ENCODE assay signal across 13 mouse cellular contexts in the genomic region with DNA sequence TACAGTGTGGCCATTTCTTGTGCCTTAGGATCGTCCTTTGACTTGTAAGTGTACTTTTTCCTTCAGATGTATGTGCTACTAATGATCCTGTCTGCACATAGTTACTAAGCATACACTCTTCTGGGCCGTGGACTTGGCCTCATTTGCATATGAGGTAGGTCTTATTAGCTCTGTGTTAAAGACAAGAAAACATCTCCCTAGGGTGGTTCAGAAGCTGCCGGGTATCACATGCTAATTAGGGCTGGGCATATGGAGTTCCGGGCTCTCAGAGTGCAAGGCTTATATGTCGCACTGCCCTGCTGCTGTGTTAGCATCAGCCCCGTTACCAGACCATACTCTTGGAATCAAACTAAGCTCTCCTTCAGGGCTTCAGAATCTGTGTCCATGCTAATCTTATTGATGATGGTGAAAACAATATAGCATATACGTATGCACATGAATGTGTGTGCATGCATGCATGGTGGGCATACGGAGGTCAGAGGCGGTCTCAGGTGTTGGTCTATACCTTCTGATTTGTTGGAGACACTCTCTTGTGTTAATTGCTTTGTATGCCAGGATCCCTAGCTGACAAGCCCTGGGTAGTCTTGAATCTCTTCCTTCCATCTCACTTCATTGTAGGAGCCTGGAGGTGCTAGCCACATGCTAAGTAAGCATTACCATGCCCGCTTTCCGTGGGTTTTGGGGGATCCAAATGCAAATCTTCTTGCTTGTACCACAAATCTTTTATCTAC. TPM values are rescaled to one million over a fixed set of nuclear protein-coding genes. Genes with fewer than 3 reads are reported as not detected.
A peak's percentile ranks its signal among the peaks of the same experiment; 100 is the strongest.
DNase-seq lines count a peak whose midpoint lies in the region; ATAC-seq and TF ChIP-seq lines count a peak whose summit lies in the region.
"Had no signal": no experiment of that assay in that cellular context is flagged by ENCODE, and none has a peak within 500 bp of the region (broad histone marks: within the 10 kb centered on the region; RNA-seq: fewer than 3 reads in every experiment).

No protein-coding gene starts in this region.

- H3K27me3 ChIP-seq in forebrain, embryonic 12.5 days = no peaks in the 10 kb centered on the region
- H3K27me3 ChIP-seq in hindbrain, embryonic 14.5 days (ENCODE audit: control insufficient read depth, insufficient read depth, low read length) = no peaks in the 10 kb centered on the region
- no peaks in the 10 kb centered on the region for H3K27me3 ChIP-seq in midbrain, embryonic 15.5 days (replicated peaks)

- TF ChIP-seq CTCF in layer of hippocampus, adult 2 months (conservative IDR thresholded peaks at IDR 0.05) = no peak

- peaks cover 43% of the 10 kb centered on the region for H3K4me1 ChIP-seq in forebrain, embryonic 12.5 days
- H3K4me1 ChIP-seq in hindbrain, embryonic 14.5 days (replicated peaks; ENCODE audit: control insufficient read depth, insufficient read depth, low read length) = peaks cover 19% of the 10 kb centered on the region
- peaks cover 23% of the 10 kb centered on the region for H3K4me1 ChIP-seq in midbrain, embryonic 15.5 days

- H3K4me3 ChIP-seq in layer of hippocampus, adult 2 months = no peak overlapping the region
- no peak overlapping the region for H3K4me3 ChIP-seq in forebrain, embryonic 12.5 days (replicated peaks)
- H3K4me3 ChIP-seq in hindbrain, embryonic 14.5 days (replicated peaks; ENCODE audit: low read length) = no peak overlapping the region
- H3K4me3 ChIP-seq in midbrain, embryonic 15.5 days = no peak overlapping the region
- H3K4me3 ChIP-seq: heart, embryonic 10.5 days had no signal

- peaks cover 4% of the 10 kb centered on the region; the same call in 1 of the 2 replicates for H3K36me3 ChIP-seq in forebrain, embryonic 12.5 days (replicated peaks)
- no peaks in the 10 kb centered on the region for H3K36me3 ChIP-seq in hindbrain, embryonic 14.5 days (replicated peaks; ENCODE audit: control insufficient read depth, insufficient read depth)
- H3K36me3 ChIP-seq in midbrain, embryonic 15.5 days (replicated peaks) = no peaks in the 10 kb centered on the region

- H3K9me3 ChIP-seq in forebrain, embryonic 12.5 days = no peaks in the 10 kb centered on the region
- no peaks in the 10 kb centered on the region for H3K9me3 ChIP-seq in hindbrain, embryonic 14.5 days (ENCODE audit: control insufficient read depth, low read length)
- no peaks in the 10 kb centered on the region for H3K9me3 ChIP-seq in midbrain, embryonic 15.5 days
- H3K9me3 ChIP-seq: heart, embryonic 10.5 days had no signal

- ATAC-seq in forebrain, embryonic 12.5 days (ENCODE audit: low FRiP score) = peak; percentile 81; the same call in 1 of the 2 replicates
- ATAC-seq in hindbrain, embryonic 14.5 days (ENCODE audit: low FRiP score) = peak; percentile 43; the same call in 1 of the 2 replicates
- ATAC-seq in midbrain, embryonic 15.5 days (replicated peaks) = peak; percentile 58
- ATAC-seq in megakaryocyte, adult 5-6 weeks (ENCODE audit: poor library complexity, severe bottlenecking) = no peak

- peak overlapping the region; percentile 49; the same call in 1 of the 2 replicates for H3K27ac ChIP-seq in layer of hippocampus, adult 2 months
- H3K27ac ChIP-seq in forebrain, embryonic 12.5 days = peak overlapping the region; percentile 63
- H3K27ac ChIP-seq in hindbrain, embryonic 14.5 days = peak overlapping the region; percentile 16; the same call in 1 of the 2 replicates
- H3K27ac ChIP-seq in midbrain, embryonic 15.5 days = peak overlapping the region; percentile 24; the same call in 1 of the 2 replicates
- H3K27ac ChIP-seq: heart, embryonic 10.5 days had no signal

- no peak overlapping the region for H3K4me2 ChIP-seq in forebrain, embryonic 12.5 days
- no peak overlapping the region for H3K4me2 ChIP-seq in hindbrain, embryonic 14.5 days (replicated peaks)
- no peak overlapping the region for H3K4me2 ChIP-seq in midbrain, embryonic 15.5 days

- no peak for DNase-seq in layer of hippocampus, adult 2 months (ENCODE audit: low spot score in 2 of 2)
- no peak for DNase-seq in layer of hippocampus, adult 8-10 months (ENCODE audit: low spot score in 2 of 2)
- no peak for DNase-seq in hindbrain, embryonic 14.5 days (ENCODE audit: low spot score)
- DNase-seq in layer of hippocampus, adult 9-10 months (ENCODE audit: low spot score) = no peak
- DNase-seq in layer of hippocampus, adult 18-20 months (ENCODE audit: low spot score in 2 of 2) = no peak
- DNase-seq: cerebellum, adult 18-20 months; heart, postnatal 4 days; kidney, adult 18-20 months; kidney, postnatal 4 days had no signal

- no peak overlapping the region for H3K9ac ChIP-seq in forebrain, embryonic 12.5 days
- no peak overlapping the region for H3K9ac ChIP-seq in hindbrain, embryonic 14.5 days
- H3K9ac ChIP-seq in midbrain, embryonic 15.5 days = no peak overlapping the region

- WGBS in forebrain, embryonic 12.5 days = 56% methylated on average over 11 of the region's 11 CpGs
- WGBS in hindbrain, embryonic 14.5 days = 53% methylated on average over 11 of the region's 11 CpGs
- WGBS in midbrain, embryonic 15.5 days = 41% methylated on average over 11 of the region's 11 CpGs

RNA-seq across cellular contexts. Expression of gene Kat6b, which starts 53.5 kb away (rescaled TPM):
- 100 to 1,000 TPM; 104 to 117 TPM for total RNA-seq in layer of hippocampus, adult 2 months (2021)
- total RNA-seq in layer of hippocampus, adult 8-10 months (2022) = 100 to 1,000 TPM; 102 to 111 (median 107) TPM
- 36.4 and 40.5 TPM in 2 replicates for polyA plus RNA-seq in forebrain, embryonic 12.5 days (2016; fragmentation: Nextera tagmentation; extraction: Ambion mirVana)
- 24.4 and 25.7 TPM in 2 replicates for polyA plus RNA-seq in hindbrain, embryonic 14.5 days (2014; fragmentation: Nextera tagmentation; extraction: Ambion mirVana)
- polyA plus RNA-seq in midbrain, embryonic 15.5 days (2015; fragmentation: Nextera tagmentation; extraction: Ambion mirVana) = 22.9 and 23.7 TPM in 2 replicates
- total RNA-seq in megakaryocyte, adult 5-6 weeks (2015) = 12.9 and 13.0 TPM in 2 replicates
- total RNA-seq in megakaryocyte, adult 5-6 weeks (2017) = 6.1 and 6.5 TPM in 2 replicates
- total RNA-seq in layer of hippocampus, adult 18-20 months (2021) = 100 to 1,000 TPM; 106 to 120 TPM

Comparison
In these comparisons a context has a peak if more than half of its experiments do, and no peak if none do; other contexts are left out.
1. RNA of gene Kat6b, which starts 53.5 kb away (total RNA-seq): 106 to 120 TPM in layer of hippocampus, adult 18-20 months, 104 to 117 TPM in layer of hippocampus, adult 2 months and 102 to 111 TPM in layer of hippocampus, adult 8-10 months; 6.1 to 13.0 TPM in megakaryocyte, adult 5-6 weeks; every median in the first group is over 4 times any median in the second.
2. Peak in every context shown above with its lines, with median percentiles within 50 percentile points of each other: H3K27ac ChIP-seq.